Mouse (Mus musculus) liver, embryonic 14.5 days (tissue): ENCODE data around the gene Ccnt2. TPM values are rescaled to one million over a fixed set of nuclear protein-coding genes. Genes with fewer than 3 reads are reported as not detected.

Experiments
- ATAC-seq: fragments of 200-750 bp; cut with Nextera tagmentation; 2 replicates; pipeline ENCODE4 v1.8.0; 2017; ENCODE audit warnings: moderate number of reproducible peaks, mild to moderate bottlenecking, moderate library complexity; ENCODE audit not compliant: insufficient read depth
- DNase-seq, 3 experiments: peaks; one replicate each; pipeline ENCODE4 v3.0.0-alpha.2; 2012 to 2013; ENCODE audit warnings: low read depth in 3 of 3, low spot score in 3 of 3
- H3K27ac ChIP-seq: fragments of 300-500 bp; sonication (generic); 2 replicates; pipeline ENCODE4 v1.5.1; 2014; ENCODE audit warnings: moderate library complexity, mild to moderate bottlenecking, control low read depth, inconsistent platforms
- H3K27me3 ChIP-seq: fragments of 300-500 bp; sonication (generic); 2 replicates; pipeline ENCODE4 v1.6.1; 2014; ENCODE audit warnings: mild to moderate bottlenecking, low read length, moderate library complexity; ENCODE audit not compliant: control insufficient read depth, insufficient read depth
- H3K36me3 ChIP-seq: fragments of 300-500 bp; sonication (generic); replicated peaks from 2 replicates; pipeline ENCODE4 v1.6.1; 2014; ENCODE audit warnings: low read depth; ENCODE audit not compliant: control insufficient read depth, insufficient read depth
- H3K4me1 ChIP-seq, 2 experiments: fragments of 200-500 bp in 1 of 2; fragments of 300-500 bp in 1 of 2; sonication (generic) in 1 of 2; replicated peaks; 2 replicates each; pipeline ENCODE4 v1.6.1; 2012 to 2014; ENCODE audit warnings: antibody characterized with exemption in 1 of 2, inconsistent platforms in 1 of 2, low read length in 1 of 2; ENCODE audit not compliant: control insufficient read depth in 2 of 2, insufficient read depth in 2 of 2
- H3K4me2 ChIP-seq: fragments of 300-500 bp; sonication (generic); 2 replicates; pipeline ENCODE4 v1.6.1; 2014; ENCODE audit warnings: low read depth, mild to moderate bottlenecking, control low read depth, moderate library complexity
- H3K4me3 ChIP-seq, 2 experiments: fragments of 200-500 bp in 1 of 2; fragments of 300-500 bp in 1 of 2; sonication (generic) in 1 of 2; 2 replicates each; pipeline ENCODE4 v1.5.1; 2012 to 2014; ENCODE audit warnings: low read depth in 2 of 2, low read length in 2 of 2, mild to moderate bottlenecking in 2 of 2, control low read depth in 1 of 2, inconsistent platforms in 1 of 2, moderate library complexity in 1 of 2; ENCODE audit not compliant: insufficient read depth in 1 of 2
- H3K9ac ChIP-seq: fragments of 300-500 bp; sonication (generic); replicated peaks from 2 replicates; pipeline ENCODE4 v1.6.1; 2014; ENCODE audit warnings: mild to moderate bottlenecking, control low read depth, moderate library complexity
- H3K9me3 ChIP-seq: fragments of 300-500 bp; sonication (generic); 2 replicates; pipeline ENCODE4 v1.6.1; 2016; ENCODE audit warnings: low read length, mixed read lengths; ENCODE audit not compliant: control insufficient read depth
- CTCF ChIP-seq: IDR thresholded peaks from 2 replicates; pipeline ENCODE4 v1.5.1; 2016; ENCODE audit warnings: antibody characterized with exemption, low read depth, control low read depth
- EP300 ChIP-seq: IDR thresholded peaks from 2 replicates; pipeline ENCODE4 v1.6.1; 2016; ENCODE audit warnings: antibody characterized with exemption, low read depth
- WGBS: fragments of 180-500 bp; shearing (Covaris S2); extraction: QIAGEN DNeasy Blood & Tissue Kit; methylation state at CpG from one replicate; pipeline ENCODE4 v1.1.7; 2014; ENCODE audit not compliant: insufficient replicate concordance; 5-methylcytosine and 5-hydroxymethylcytosine counted together
- polyA plus RNA-seq, 2 experiments: library from polyadenylated mRNA; depleted of rRNA in 1 of 2; stranded (reverse) in 1 of 2; unstranded in 1 of 2; fragments of >200 nt; fragmentation: Nextera tagmentation in 1 of 2; extraction: Ambion mirVana in 1 of 2; gene quantifications; 2 replicates each; pipeline versions ENCODE4 v1.2.1 to v1.2.3; 2012 to 2014

Ccnt2 gene
- polyA plus RNA-seq, 2 experiments, result 16.1 to 20.6 TPM

GRCm38 (mm10) chr1:127785882-127786281 is 11.9 kb downstream of the Ccnt2 start:
- H3K4me2 ChIP-seq, result no peak overlapping the region
- H3K36me3 ChIP-seq, result peaks cover 7% of the 10 kb centered on the region
- TF ChIP-seq EP300 (no peak), CTCF (no peak)
- ATAC-seq, result no peak
- no peaks in the 10 kb centered on the region for H3K9me3 ChIP-seq
- H3K27ac ChIP-seq, result no peak overlapping the region
- 37% methylated on average over 1 of the region's 1 CpGs for WGBS
- no peak for DNase-seq
- no peak overlapping the region for H3K9ac ChIP-seq
- no peaks in the 10 kb centered on the region for H3K27me3 ChIP-seq
- H3K4me1 ChIP-seq, result peaks cover 8 to 9% of the 10 kb centered on the region in 2 experiments
- no peak overlapping the region for H3K4me3 ChIP-seq

GRCm38 (mm10) chr1:127788943-127789342 is 15.0 kb downstream of the Ccnt2 start:
- no peak overlapping the region for H3K9ac ChIP-seq
- TF ChIP-seq EP300 (no peak), CTCF (no peak)
- peaks cover 12% of the 10 kb centered on the region for H3K36me3 ChIP-seq
- H3K4me2 ChIP-seq, result no peak overlapping the region
- no peaks in the 10 kb centered on the region for H3K4me1 ChIP-seq
- H3K9me3 ChIP-seq, result no peaks in the 10 kb centered on the region
- no peak overlapping the region for H3K27ac ChIP-seq
- H3K27me3 ChIP-seq, result no peaks in the 10 kb centered on the region
- ATAC-seq, result no peak
- H3K4me3 ChIP-seq, result no peak overlapping the region
- 73% methylated on average over 6 of the region's 6 CpGs for WGBS
- DNase-seq, result no peak

GRCm38 (mm10) chr1:127793459-127793858 is 19.5 kb downstream of the Ccnt2 start:
- TF ChIP-seq CTCF, result no peak
- TF ChIP-seq EP300, result no peak
- no peak overlapping the region for H3K4me3 ChIP-seq
- H3K9me3 ChIP-seq, result no peaks in the 10 kb centered on the region
- H3K27ac ChIP-seq, result no peak overlapping the region
- no peak overlapping the region for H3K9ac ChIP-seq
- 87% methylated on average over 1 of the region's 1 CpGs for WGBS
- no peak overlapping the region for H3K4me2 ChIP-seq
- no peaks in the 10 kb centered on the region for H3K4me1 ChIP-seq
- ATAC-seq (no peak), DNase-seq (no peak)
- peaks cover 20% of the 10 kb centered on the region for H3K36me3 ChIP-seq
- H3K27me3 ChIP-seq, result no peaks in the 10 kb centered on the region

- H3K4me3 ChIP-seq, result no peak overlapping the region
- no peaks in the 10 kb centered on the region for H3K9me3 ChIP-seq
- H3K9ac ChIP-seq, result no peak overlapping the region
- no peak overlapping the region for H3K27ac ChIP-seq
- no peak overlapping the region for H3K4me2 ChIP-seq
- DNase-seq, result no peak
- no peaks in the 10 kb centered on the region for H3K27me3 ChIP-seq
- peaks cover 31% of the 10 kb centered on the region for H3K36me3 ChIP-seq
- 87% methylated on average over 6 of the region's 6 CpGs for WGBS
- TF ChIP-seq CTCF (no peak), EP300 (no peak)
- H3K4me1 ChIP-seq, result no peaks in the 10 kb centered on the region
- ATAC-seq, result no peak
Observed at GRCm38 (mm10) chr1:127795087-127795769, 21.3 kb downstream of the Ccnt2 start.

- Histone ChIP-seq H3K4me3 (no peak overlapping the region), H3K4me2 (no peak overlapping the region), H3K9ac (no peak overlapping the region), H3K4me1 (no peaks in the 10 kb centered on the region), H3K9me3 (no peaks in the 10 kb centered on the region), H3K27me3 (no peaks in the 10 kb centered on the region), H3K36me3 (peaks cover 33% of the 10 kb centered on the region), H3K27ac (no peak overlapping the region)
- 64% methylated on average over 4 of the region's 4 CpGs for WGBS
- TF ChIP-seq EP300 (no peak), CTCF (no peak)
- ATAC-seq (no peak), DNase-seq (no peak)
Observed at GRCm38 (mm10) chr1:127796341-127796740, 22.4 kb downstream of the Ccnt2 start.
